Mouse (Mus musculus): ENCODE measurements around the gene Nfyc. TPM values are rescaled to one million over a fixed set of nuclear protein-coding genes. Genes with fewer than 3 reads are reported as not detected.

Gene Nfyc
- polyA plus RNA-seq, 1 experiment from 2014 or later: 123 TPM

DNA sequence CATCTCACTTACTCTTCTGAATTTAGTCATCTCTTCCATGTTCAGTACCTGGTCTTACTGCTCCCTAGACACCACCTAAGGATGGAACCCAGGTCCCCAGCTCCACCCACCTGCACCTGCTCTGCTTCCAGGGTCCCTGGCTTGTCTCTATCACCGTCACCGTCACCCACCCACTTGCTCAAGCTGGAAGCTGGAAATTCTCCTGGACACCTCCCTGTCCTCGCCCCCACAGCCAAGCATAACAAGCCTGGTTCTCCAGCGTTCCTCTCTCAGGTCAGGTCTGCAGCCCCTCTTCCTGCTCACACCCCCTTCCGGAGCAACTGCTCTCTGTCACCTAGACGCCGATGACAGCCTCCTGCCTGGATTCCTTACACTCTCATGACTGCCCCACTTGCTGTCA, 28.5 kb upstream of the Nfyc start:
- Histone ChIP-seq H3K27me3 (ENCODE audit: control insufficient read depth, insufficient read depth, low read length) (peaks cover 4% of the 10 kb centered on the region; the same call in 1 of the 2 replicates), H3K4me2 (replicated peaks; ENCODE audit: low read depth, low read length) (no peak overlapping the region), H3K4me1 (replicated peaks; ENCODE audit: control insufficient read depth, insufficient read depth, low read length) (peaks cover 9% of the 10 kb centered on the region), H3K9ac (ENCODE audit: low read depth, low read length) (no peak overlapping the region), H3K27ac (ENCODE audit: low read depth, low read length) (no peak overlapping the region), H3K36me3 (ENCODE audit: control insufficient read depth, insufficient read depth, low read length) (no peaks in the 10 kb centered on the region), H3K4me3 (ENCODE audit: low read depth, low read length) (no peak overlapping the region), H3K9me3 (ENCODE audit: control insufficient read depth, low read length) (no peaks in the 10 kb centered on the region)
- DNase-seq (ENCODE audit: low spot score) (no peak), ATAC-seq (ENCODE audit: low FRiP score) (no peak)
- 82% methylated on average over 7 of the region's 7 CpGs for WGBS

DNA sequence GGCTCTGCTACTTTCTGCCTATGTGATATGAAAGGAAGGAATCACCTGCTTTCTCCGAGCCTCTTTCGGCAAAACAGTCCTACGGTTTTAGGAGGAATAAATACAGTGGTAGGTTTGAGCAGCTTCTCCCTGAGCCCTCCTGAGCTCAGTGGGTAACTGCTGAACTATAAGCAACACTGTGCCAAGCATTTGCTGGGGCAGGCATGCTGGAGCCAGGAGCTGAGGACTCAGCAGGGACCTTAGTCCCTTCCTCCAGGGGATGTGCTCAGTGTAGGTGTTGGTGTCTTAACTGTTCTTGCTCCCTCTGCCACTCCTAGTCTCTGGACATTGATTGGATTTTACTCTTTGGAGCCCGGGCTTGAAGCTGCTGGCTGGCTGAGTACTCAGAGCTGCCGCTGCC, 25.0 kb upstream of the Nfyc start:
- Histone ChIP-seq H3K27ac (ENCODE audit: low read depth, low read length) (no peak overlapping the region), H3K4me3 (ENCODE audit: low read depth, low read length) (no peak overlapping the region), H3K4me1 (replicated peaks; ENCODE audit: control insufficient read depth, insufficient read depth, low read length) (peaks cover 9% of the 10 kb centered on the region), H3K27me3 (ENCODE audit: control insufficient read depth, insufficient read depth, low read length) (peaks cover 4% of the 10 kb centered on the region), H3K4me2 (replicated peaks; ENCODE audit: low read depth, low read length) (no peak overlapping the region), H3K9ac (ENCODE audit: low read depth, low read length) (no peak overlapping the region), H3K9me3 (ENCODE audit: control insufficient read depth, low read length) (no peaks in the 10 kb centered on the region), H3K36me3 (ENCODE audit: control insufficient read depth, insufficient read depth, low read length) (no peaks in the 10 kb centered on the region)
- ATAC-seq (ENCODE audit: low FRiP score): no peak; the same call in none of the 2 replicates
- no peak for DNase-seq (ENCODE audit: low spot score)
- WGBS: 43% methylated on average over 5 of the region's 5 CpGs

DNA sequence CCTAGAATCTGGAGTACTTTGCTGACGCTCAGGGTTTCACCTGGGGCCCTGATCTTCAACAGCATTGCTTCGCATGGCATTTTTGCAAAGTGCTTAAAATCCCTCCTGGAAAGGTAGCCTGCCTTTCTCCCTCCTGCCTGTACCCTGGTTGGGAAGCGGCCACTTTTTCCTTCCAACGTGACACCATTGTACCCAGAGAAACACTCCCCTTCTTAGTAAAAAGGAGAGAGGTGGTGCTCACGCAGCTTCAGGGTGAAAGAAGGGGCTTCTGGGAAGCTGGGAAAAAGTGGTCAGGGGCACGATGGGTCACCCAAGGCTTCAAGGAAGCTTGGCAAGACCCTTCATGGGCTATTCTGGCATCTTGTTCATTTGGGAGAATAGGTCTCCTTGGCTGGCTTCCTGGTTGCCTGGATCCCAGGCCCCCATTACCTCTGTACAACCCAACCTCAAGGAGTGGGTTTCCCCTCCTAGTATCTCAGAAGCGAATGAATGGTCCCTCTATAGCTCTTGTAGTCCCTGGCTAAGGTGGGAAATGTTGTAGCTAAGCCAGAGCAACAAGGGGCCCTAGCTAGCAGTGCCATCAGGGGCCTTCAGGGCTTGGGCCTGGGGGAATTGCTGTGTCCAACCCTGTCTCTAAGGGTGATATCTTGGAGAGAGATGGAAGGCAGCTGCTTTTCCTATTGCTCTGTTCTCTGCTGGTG, 24.1 kb upstream of the Nfyc start:
- Histone ChIP-seq H3K9me3 (ENCODE audit: control insufficient read depth, low read length) (no peaks in the 10 kb centered on the region), H3K36me3 (ENCODE audit: control insufficient read depth, insufficient read depth, low read length) (no peaks in the 10 kb centered on the region), H3K4me2 (replicated peaks; ENCODE audit: low read depth, low read length) (peak overlapping the region; percentile 87), H3K27me3 (ENCODE audit: control insufficient read depth, insufficient read depth, low read length) (peaks cover 4% of the 10 kb centered on the region), H3K4me1 (replicated peaks; ENCODE audit: control insufficient read depth, insufficient read depth, low read length) (peaks cover 9% of the 10 kb centered on the region), H3K27ac (ENCODE audit: low read depth, low read length) (no peak overlapping the region), H3K4me3 (ENCODE audit: low read depth, low read length) (peak overlapping the region; percentile 72), H3K9ac (ENCODE audit: low read depth, low read length) (peak overlapping the region; percentile 74)
- WGBS: 22% methylated on average over 7 of the region's 7 CpGs
- DNase-seq (ENCODE audit: low spot score): peak; percentile 15
- no peak for ATAC-seq (ENCODE audit: low FRiP score)

DNA sequence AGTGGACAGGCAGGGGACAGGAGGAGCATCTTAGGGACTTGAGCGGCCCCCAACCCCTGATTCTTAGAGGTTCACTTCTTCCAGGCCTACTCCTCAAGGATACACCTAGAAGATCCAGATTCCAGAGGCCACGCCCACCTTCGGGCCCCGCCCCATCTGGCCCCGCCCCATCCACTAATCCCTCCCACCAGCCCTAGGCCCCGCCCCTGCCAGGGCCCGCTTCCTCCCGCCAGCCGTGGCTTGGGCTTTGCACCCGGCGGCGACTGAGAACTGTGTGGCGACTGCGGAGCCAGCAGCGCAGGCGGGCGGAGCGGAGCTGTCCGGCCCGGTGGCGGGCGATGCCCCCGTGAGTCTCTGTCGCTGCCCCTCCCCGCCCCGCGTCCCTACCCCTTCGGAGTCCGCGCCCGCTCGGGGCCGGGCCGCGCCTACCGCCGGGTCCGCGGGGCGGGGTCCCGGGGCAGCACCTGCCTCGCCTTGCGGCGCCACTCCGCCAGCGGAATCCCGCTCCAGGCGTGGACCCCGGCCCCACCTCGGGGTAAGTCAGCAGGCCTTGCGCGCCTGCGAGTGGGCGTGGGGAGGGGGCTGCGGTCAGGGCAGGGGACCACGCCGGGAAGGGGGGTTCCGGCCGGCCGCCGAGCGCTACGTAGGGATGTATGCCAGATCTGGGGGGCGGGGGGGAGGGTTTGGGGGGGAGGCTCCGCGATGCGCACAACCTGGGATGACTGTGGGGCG, 23.4 kb upstream of the Nfyc start, which contains the start of gene Rims3:
Gene Rims3, plus strand, starts transcription at position 229 of the 732 bp plus-strand sequence.
- peak; percentile 86 for ATAC-seq (ENCODE audit: low FRiP score)
- WGBS: 2% methylated on average over 42 of the region's 68 CpGs

DNA sequence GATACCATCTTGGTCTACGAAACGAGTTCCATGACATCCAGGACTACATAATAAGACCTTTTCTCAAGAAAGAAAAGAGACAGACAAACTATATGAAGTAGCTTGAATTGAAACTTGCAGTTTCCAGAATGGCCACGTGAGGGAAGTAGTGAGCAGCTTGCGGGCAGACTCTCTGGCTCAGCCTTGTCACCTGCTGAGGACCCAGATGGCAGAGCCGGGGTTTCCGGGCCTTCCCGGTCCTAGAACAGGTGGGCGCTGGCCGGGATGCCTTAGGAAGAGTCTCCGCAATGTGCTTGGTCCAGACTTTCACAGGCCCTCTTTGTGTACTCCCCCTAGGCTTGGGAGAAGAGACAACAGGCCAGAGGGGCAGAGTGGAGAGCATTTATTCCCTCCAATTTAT, 19.6 kb upstream of the Nfyc start:
- Histone ChIP-seq H3K4me2 (replicated peaks; ENCODE audit: low read depth, low read length) (no peak overlapping the region), H3K9me3 (ENCODE audit: control insufficient read depth, low read length) (no peaks in the 10 kb centered on the region), H3K4me3 (ENCODE audit: low read depth, low read length) (no peak overlapping the region), H3K4me1 (replicated peaks; ENCODE audit: control insufficient read depth, insufficient read depth, low read length) (peaks cover 5% of the 10 kb centered on the region), H3K36me3 (ENCODE audit: control insufficient read depth, insufficient read depth, low read length) (no peaks in the 10 kb centered on the region), H3K9ac (ENCODE audit: low read depth, low read length) (no peak overlapping the region), H3K27me3 (ENCODE audit: control insufficient read depth, insufficient read depth, low read length) (peaks cover 4% of the 10 kb centered on the region), H3K27ac (ENCODE audit: low read depth, low read length) (no peak overlapping the region)
- DNase-seq (ENCODE audit: low spot score): peak; percentile 85
- no peak for ATAC-seq (ENCODE audit: low FRiP score)
- 4% methylated on average over 10 of the region's 10 CpGs for WGBS

More for the DNA sequence above, 23.4 kb upstream of the Nfyc start, which contains the start of gene Rims3:
- Histone ChIP-seq H3K9ac (ENCODE audit: low read depth, low read length) (peak within 1 kb of the TSS; percentile 74), H3K36me3 (ENCODE audit: control insufficient read depth, insufficient read depth, low read length) (no peaks in the 10 kb centered on the region), H3K4me1 (replicated peaks; ENCODE audit: control insufficient read depth, insufficient read depth, low read length) (peaks cover 9% of the 10 kb centered on the region), H3K4me3 (ENCODE audit: low read depth, low read length) (peak within 1 kb of the TSS; percentile 72), H3K27me3 (ENCODE audit: control insufficient read depth, insufficient read depth, low read length) (peaks cover 4% of the 10 kb centered on the region), H3K9me3 (ENCODE audit: control insufficient read depth, low read length) (no peaks in the 10 kb centered on the region), H3K27ac (ENCODE audit: low read depth, low read length) (no peak within 1 kb of the TSS), H3K4me2 (replicated peaks; ENCODE audit: low read depth, low read length) (peak within 1 kb of the TSS; percentile 87)
- DNase-seq (ENCODE audit: low spot score): peak; percentile 78

DNA sequence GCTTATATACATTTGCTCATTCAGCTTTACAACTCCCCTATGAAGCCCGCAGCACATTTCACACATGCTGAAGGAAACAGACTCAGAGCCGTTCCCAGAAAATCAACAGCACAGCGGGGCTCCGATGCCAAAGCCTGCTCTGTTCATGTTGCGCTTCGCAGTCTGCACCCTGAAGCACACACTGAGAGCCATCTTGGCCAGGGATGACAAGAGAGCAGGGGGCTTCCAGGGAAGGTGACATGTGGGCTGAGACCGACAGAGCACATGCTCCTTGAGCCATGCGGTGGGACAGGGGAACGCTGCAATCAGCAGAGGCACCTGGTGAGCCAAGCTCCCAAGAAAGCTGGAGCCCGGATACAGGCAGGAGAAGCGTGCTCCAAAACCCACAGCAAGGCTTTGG, 18.1 kb upstream of the Nfyc start:
- H3K9me3 ChIP-seq (ENCODE audit: control insufficient read depth, low read length): no peaks in the 10 kb centered on the region
- no peaks in the 10 kb centered on the region for H3K36me3 ChIP-seq (ENCODE audit: control insufficient read depth, insufficient read depth, low read length)
- DNase-seq (ENCODE audit: low spot score) (no peak), ATAC-seq (ENCODE audit: low FRiP score) (no peak)
- H3K4me2 ChIP-seq (replicated peaks; ENCODE audit: low read depth, low read length): no peak overlapping the region
- H3K4me1 ChIP-seq (replicated peaks; ENCODE audit: control insufficient read depth, insufficient read depth, low read length): no peaks in the 10 kb centered on the region
- WGBS: 68% methylated on average over 11 of the region's 11 CpGs
- no peak overlapping the region for H3K9ac ChIP-seq (ENCODE audit: low read depth, low read length)
- no peak overlapping the region for H3K4me3 ChIP-seq (ENCODE audit: low read depth, low read length)
- H3K27me3 ChIP-seq (ENCODE audit: control insufficient read depth, insufficient read depth, low read length): no peaks in the 10 kb centered on the region; the same call in 1 of the 2 replicates
- H3K27ac ChIP-seq (ENCODE audit: low read depth, low read length): no peak overlapping the region

DNA sequence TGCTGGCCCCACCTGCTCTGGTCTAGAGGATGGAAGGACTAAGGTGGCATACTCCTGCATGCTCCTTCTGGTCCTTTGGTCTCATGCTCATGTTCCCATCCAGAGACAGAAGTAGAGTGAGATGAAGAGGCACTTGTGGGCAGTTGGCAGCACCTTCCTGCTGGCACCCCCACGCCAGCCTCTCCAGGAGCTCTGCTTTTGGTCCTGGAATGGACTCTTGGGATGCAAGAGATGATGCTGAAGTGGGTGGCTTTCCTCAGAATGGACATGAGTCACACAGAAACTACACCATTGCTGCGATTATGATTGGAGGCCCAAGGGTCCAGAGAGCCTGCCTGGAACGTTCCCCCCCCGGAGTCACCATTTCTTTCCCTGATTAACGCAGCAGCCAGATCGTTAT, 17.5 kb upstream of the Nfyc start:
- H3K4me3 ChIP-seq (ENCODE audit: low read depth, low read length): no peak overlapping the region
- no peaks in the 10 kb centered on the region for H3K4me1 ChIP-seq (replicated peaks; ENCODE audit: control insufficient read depth, insufficient read depth, low read length)
- WGBS: 85% methylated on average over 6 of the region's 6 CpGs
- DNase-seq (ENCODE audit: low spot score): no peak
- H3K9ac ChIP-seq (ENCODE audit: low read depth, low read length): no peak overlapping the region
- H3K4me2 ChIP-seq (replicated peaks; ENCODE audit: low read depth, low read length): no peak overlapping the region
- no peak for ATAC-seq (ENCODE audit: low FRiP score)
- H3K27me3 ChIP-seq (ENCODE audit: control insufficient read depth, insufficient read depth, low read length): no peaks in the 10 kb centered on the region; the same call in 1 of the 2 replicates
- no peaks in the 10 kb centered on the region for H3K36me3 ChIP-seq (ENCODE audit: control insufficient read depth, insufficient read depth, low read length)
- H3K27ac ChIP-seq (ENCODE audit: low read depth, low read length): no peak overlapping the region
- no peaks in the 10 kb centered on the region for H3K9me3 ChIP-seq (ENCODE audit: control insufficient read depth, low read length)

DNA sequence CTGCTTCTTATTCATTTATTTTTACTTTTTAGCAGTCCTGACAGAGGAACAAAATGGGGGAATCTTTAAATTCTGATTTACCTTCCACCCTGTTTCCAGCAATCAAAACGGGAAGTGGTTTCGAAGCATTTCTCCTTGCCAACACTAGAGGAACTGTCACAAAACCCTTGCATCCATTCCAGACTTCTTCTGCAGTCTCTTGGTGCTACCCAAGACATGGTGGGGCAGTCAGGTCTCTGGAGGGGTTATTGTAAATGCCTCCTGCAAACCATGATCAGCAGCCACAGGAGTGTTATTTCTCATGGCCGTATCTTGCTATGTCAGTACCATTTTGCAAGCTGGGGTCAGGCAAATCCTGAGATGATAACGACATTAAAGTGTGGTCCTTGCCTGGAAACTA, 13.7 kb upstream of the Nfyc start:
- Histone ChIP-seq H3K4me2 (replicated peaks; ENCODE audit: low read depth, low read length) (no peak overlapping the region), H3K4me1 (replicated peaks; ENCODE audit: control insufficient read depth, insufficient read depth, low read length) (no peaks in the 10 kb centered on the region), H3K36me3 (ENCODE audit: control insufficient read depth, insufficient read depth, low read length) (no peaks in the 10 kb centered on the region), H3K9ac (ENCODE audit: low read depth, low read length) (no peak overlapping the region), H3K4me3 (ENCODE audit: low read depth, low read length) (no peak overlapping the region), H3K27me3 (ENCODE audit: control insufficient read depth, insufficient read depth, low read length) (no peaks in the 10 kb centered on the region), H3K27ac (ENCODE audit: low read depth, low read length) (no peak overlapping the region), H3K9me3 (ENCODE audit: control insufficient read depth, low read length) (no peaks in the 10 kb centered on the region)
- WGBS: 78% methylated on average over 4 of the region's 4 CpGs
- DNase-seq (ENCODE audit: low spot score) (no peak), ATAC-seq (ENCODE audit: low FRiP score) (no peak)

Data from hindbrain, embryonic 11.5 days (tissue).